Mouse (Mus musculus): ENCODE measurements around the gene Cpne5.
"Not testable (repeated sequence)": the region's sequence is repeated elsewhere in the genome, so short reads cannot be mapped to it uniquely, and the experiment has no call there.

Cpne5 gene

GRCm38 (mm10) chr17:29237772-29238420 is at the start of gene Cpne5:
TSS of gene Cpne5 (minus strand) at chr17:29238167.
- in situ Hi-C loops (cut with MboI; ENCODE audit: unreplicated experiment in 2 of 2) = loop anchor here (25.0 kb wide), 2 partner anchors 476 to 649 kb away; partner anchors contain the start of gene Mapk13 (in 1 of the 2)

- in situ Hi-C loops (cut with MboI; ENCODE audit: unreplicated experiment in 2 of 2) = no loop called here
These were observed 44.4 kb upstream of the Cpne5 start for GRCm38 (mm10) chr17:29282216-29282952.

- in situ Hi-C loops (cut with MboI; ENCODE audit: unreplicated experiment in 2 of 2) = no loop called here
These were observed 43.6 kb upstream of the Cpne5 start for GRCm38 (mm10) chr17:29281541-29281940.

- in situ Hi-C loops (cut with MboI; ENCODE audit: unreplicated experiment in 2 of 2) = no loop called here
These were observed 42.5 kb upstream of the Cpne5 start for GRCm38 (mm10) chr17:29280422-29280821.

- in situ Hi-C loops (cut with MboI; ENCODE audit: unreplicated experiment in 2 of 2) = no loop called here
These were observed 35.9 kb upstream of the Cpne5 start for GRCm38 (mm10) chr17:29273889-29274288.

GRCm38 (mm10) chr17:29273156-29273555 is 35.2 kb upstream of the Cpne5 start:
- in situ Hi-C loops (cut with MboI; ENCODE audit: unreplicated experiment in 2 of 2) = no loop called here

GRCm38 (mm10) chr17:29270148-29270698 is 32.3 kb upstream of the Cpne5 start:
- in situ Hi-C loops (cut with MboI; ENCODE audit: unreplicated experiment in 2 of 2) = no loop called here

GRCm38 (mm10) chr17:29269349-29269706 is 31.4 kb upstream of the Cpne5 start:
- in situ Hi-C loops (cut with MboI; ENCODE audit: unreplicated experiment in 2 of 2) = no loop called here

- in situ Hi-C loops (cut with MboI; ENCODE audit: unreplicated experiment in 2 of 2) = no loop called here
These were observed 30.8 kb upstream of the Cpne5 start, which contains the start of gene BC004004 for GRCm38 (mm10) chr17:29268682-29269348. TSS of gene BC004004 (plus strand) at chr17:29268788.

- in situ Hi-C loops (cut with MboI; ENCODE audit: unreplicated experiment in 2 of 2) = no loop called here
These were observed 30.1 kb upstream of the Cpne5 start for GRCm38 (mm10) chr17:29267931-29268681.

GRCm38 (mm10) chr17:29267040-29267439 is 29.1 kb upstream of the Cpne5 start:
- in situ Hi-C loops (cut with MboI; ENCODE audit: unreplicated experiment in 2 of 2) = not testable (repeated sequence)

GRCm38 (mm10) chr17:29264760-29265159 is 26.8 kb upstream of the Cpne5 start:
- in situ Hi-C loops (cut with MboI; ENCODE audit: unreplicated experiment in 2 of 2) = loop anchor here (5.0 kb wide), 4 partner anchors 38 to 253 kb away; no protein-coding TSS in a partner anchor

- in situ Hi-C loops (cut with MboI; ENCODE audit: unreplicated experiment in 2 of 2) = loop anchor here (5.0 kb wide), 4 partner anchors 38 to 253 kb away; no protein-coding TSS in a partner anchor
These were observed 26.1 kb upstream of the Cpne5 start, which contains the start of gene Ppil1 for GRCm38 (mm10) chr17:29263840-29264633. TSS of gene Ppil1 (minus strand) at chr17:29264186.

- in situ Hi-C loops (cut with MboI; ENCODE audit: unreplicated experiment in 2 of 2) = loop anchor here (5.0 kb wide), 4 partner anchors 39 to 254 kb away; no protein-coding TSS in a partner anchor
These were observed 25.4 kb upstream of the Cpne5 start for GRCm38 (mm10) chr17:29263417-29263816.

GRCm38 (mm10) chr17:29262259-29262649 is 24.3 kb upstream of the Cpne5 start:
- in situ Hi-C loops (cut with MboI; ENCODE audit: unreplicated experiment in 2 of 2) = loop anchor here (5.0 kb wide), 4 partner anchors 40 to 255 kb away; no protein-coding TSS in a partner anchor

GRCm38 (mm10) chr17:29261603-29262258 is 23.8 kb upstream of the Cpne5 start:
- in situ Hi-C loops (cut with MboI; ENCODE audit: unreplicated experiment in 2 of 2) = loop anchor here (5.0 kb wide), 4 partner anchors 41 to 256 kb away; no protein-coding TSS in a partner anchor

GRCm38 (mm10) chr17:29260501-29260900 is 22.5 kb upstream of the Cpne5 start:
- in situ Hi-C loops (cut with MboI; ENCODE audit: unreplicated experiment in 2 of 2) = loop anchor here (5.0 kb wide), 4 partner anchors 42 to 257 kb away; no protein-coding TSS in a partner anchor

- in situ Hi-C loops (cut with MboI; ENCODE audit: unreplicated experiment in 2 of 2) = no loop called here
These were observed 21.5 kb upstream of the Cpne5 start for GRCm38 (mm10) chr17:29259489-29259888.

GRCm38 (mm10) chr17:29258921-29259320 is 21.0 kb upstream of the Cpne5 start:
- in situ Hi-C loops (cut with MboI; ENCODE audit: unreplicated experiment in 2 of 2) = no loop called here

All from v-Abl transformed pro-B cells (cell line).